Mouse (Mus musculus): ENCODE measurements around the gene Macrod2. TPM values are rescaled to one million over a fixed set of nuclear protein-coding genes. Genes with fewer than 3 reads are reported as not detected.

Macrod2 gene
- total RNA-seq, 2 experiments from 2014 or later, result 53.5 to 56.4 TPM

DNA sequence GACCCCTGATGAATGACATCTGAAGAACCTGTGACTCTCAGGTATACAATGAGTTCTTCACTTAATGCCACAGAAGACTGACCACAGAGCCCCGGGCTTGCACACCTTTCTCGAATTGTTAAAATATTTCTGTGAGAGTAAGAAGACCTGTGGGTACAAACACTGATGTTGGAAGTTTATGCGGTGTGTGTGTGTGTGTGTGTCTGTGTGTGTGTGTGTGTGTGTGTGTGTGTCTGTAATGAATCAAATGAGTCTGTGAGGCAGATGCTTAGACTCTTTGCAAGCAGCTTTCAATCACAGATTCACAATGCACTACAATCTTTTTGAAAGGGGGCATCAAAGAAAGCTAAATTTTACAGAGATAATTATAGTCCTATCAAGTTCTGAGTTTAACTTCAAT, 822.8 kb downstream of the Macrod2 start:
- no peak for TF ChIP-seq CTCF (IDR thresholded peaks at IDR 0.05)
- intact Hi-C loops (cut with DNase I), result no loop called here
- no peak for DNase-seq (ENCODE audit: extremely low spot score in 1 of 2, low spot score in 2 of 2)
- Histone ChIP-seq H3K27ac (no peak overlapping the region), H3K4me3 (no peak overlapping the region)

GRCm38 (mm10) chr2:141228809-141229208, 833.7 kb downstream of the Macrod2 start:
- Histone ChIP-seq H3K4me3 (no peak overlapping the region), H3K27ac (no peak overlapping the region; the same call in 1 of the 2 replicates)
- intact Hi-C loops (cut with DNase I), result no loop called here
- TF ChIP-seq CTCF (IDR thresholded peaks at IDR 0.05), result no peak
- DNase-seq (ENCODE audit: extremely low spot score in 1 of 2, low spot score in 2 of 2), result no peak

- Histone ChIP-seq H3K27ac (no peak overlapping the region), H3K4me3 (no peak overlapping the region)
- no peak for TF ChIP-seq CTCF (IDR thresholded peaks at IDR 0.05)
- intact Hi-C loops (cut with DNase I), result loop anchor here (5.0 kb wide), 1 partner anchor 558 kb away; the partner anchor contains the start of gene Flrt3
- no peak for DNase-seq (ENCODE audit: extremely low spot score in 1 of 2, low spot score in 2 of 2)
Measured at GRCm38 (mm10) chr2:141229820-141230219, 834.7 kb downstream of the Macrod2 start.

DNA sequence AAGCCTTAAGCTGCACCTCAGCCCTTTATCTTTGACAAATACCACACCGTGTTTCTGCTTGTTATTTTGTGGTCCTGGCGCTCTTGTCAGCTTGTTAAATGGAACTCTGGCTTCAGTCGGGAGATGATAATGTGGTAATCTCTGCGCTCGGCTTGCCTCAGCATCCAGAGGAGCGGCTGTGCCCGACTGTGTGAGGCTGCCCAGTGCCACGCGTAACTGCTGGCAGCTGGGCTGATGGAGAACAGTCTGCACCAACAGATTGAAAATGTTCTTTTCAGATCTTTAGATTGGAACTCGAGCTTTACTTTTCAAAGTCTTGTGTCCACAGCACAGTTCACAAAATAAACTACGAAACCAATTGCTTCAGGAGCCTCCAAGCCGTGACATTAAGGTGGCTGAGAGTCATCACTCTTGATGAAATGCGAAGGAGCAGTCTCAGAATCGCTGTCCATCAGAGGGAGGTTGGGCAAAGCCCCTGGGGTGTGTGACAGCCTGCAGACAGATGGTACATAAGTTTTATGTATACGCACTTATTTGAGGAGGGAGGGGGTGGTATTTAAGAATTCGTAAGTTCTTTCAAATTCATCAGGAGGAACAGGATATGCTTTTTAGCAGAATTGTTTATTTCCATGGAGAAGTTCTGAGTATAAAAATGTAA, 836.0 kb downstream of the Macrod2 start:
- intact Hi-C loops (cut with DNase I), result loop anchor here (5.0 kb wide), 1 partner anchor 559 kb away; the partner anchor contains the start of gene Flrt3
- no peak for TF ChIP-seq CTCF (IDR thresholded peaks at IDR 0.05)
- Histone ChIP-seq H3K4me3 (peak overlapping the region; percentile 15; the same call in 1 of the 2 replicates), H3K27ac (0 out of 2 replicates have a peak overlapping the region, but pooled peaks have one; percentile 26)
- peak in 1 of 2 experiments; percentile 31 for DNase-seq (ENCODE audit: extremely low spot score in 1 of 2, low spot score in 2 of 2)

DNA sequence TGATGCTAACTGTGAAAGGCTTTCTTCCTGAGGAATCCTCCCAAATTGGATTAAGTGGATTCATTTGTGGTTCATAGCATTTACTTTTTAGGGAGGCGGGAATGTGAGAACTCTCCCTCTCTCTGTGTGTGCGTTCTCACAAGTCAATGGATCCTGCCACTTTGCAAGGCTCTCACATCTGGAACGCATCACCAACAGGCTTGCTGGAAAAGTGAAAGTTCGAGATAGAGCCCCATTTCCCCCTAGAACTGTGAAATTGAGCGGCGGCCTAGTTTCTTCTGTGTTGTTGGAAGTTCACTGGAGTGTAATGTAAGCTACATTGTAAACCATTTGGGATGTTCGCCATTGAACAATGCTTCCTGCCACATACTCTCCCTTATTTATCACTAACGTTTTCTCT, 839.2 kb downstream of the Macrod2 start:
- no peak for DNase-seq (ENCODE audit: extremely low spot score in 1 of 2, low spot score in 2 of 2)
- intact Hi-C loops (cut with DNase I), result loop anchor here (5.0 kb wide), 1 partner anchor 562 kb away; the partner anchor contains the start of gene Flrt3
- Histone ChIP-seq H3K27ac (no peak overlapping the region), H3K4me3 (no peak overlapping the region)
- TF ChIP-seq CTCF (IDR thresholded peaks at IDR 0.05), result no peak

DNA sequence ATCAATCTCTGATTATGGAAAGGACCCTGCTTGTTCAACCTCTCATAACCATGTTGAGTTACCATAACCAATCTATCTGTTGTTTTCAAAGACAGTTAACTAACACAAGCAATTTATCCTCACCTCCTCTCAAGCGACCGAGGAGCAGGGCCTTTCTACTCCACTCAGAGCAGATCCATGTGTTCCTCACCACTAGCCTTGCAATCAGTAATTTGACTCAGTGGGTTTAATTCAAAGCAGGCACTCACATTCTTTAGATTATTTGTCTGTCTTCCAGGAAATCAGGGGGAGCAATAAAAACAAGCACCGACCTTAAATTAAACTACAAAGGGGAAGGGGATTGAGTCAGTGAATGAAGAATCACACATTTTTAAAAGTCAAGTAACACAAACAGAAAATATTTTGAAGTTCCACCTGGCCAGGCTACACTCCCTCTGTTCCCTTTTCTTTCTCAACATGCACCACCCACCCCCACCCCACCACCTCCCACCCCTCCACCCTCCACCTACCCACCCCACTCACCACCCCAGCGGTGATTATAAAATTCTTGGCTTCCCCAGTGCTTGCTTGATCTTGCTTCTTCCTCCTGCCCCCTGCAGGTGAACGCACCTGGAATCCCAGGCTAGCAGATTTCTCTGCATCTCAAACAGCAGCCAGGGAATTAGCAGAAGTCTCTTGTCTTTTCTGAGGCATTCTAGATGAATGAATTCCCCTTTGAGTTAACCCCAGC, 839.8 kb downstream of the Macrod2 start:
- Histone ChIP-seq H3K27ac (no peak overlapping the region), H3K4me3 (no peak overlapping the region)
- no peak for TF ChIP-seq CTCF (IDR thresholded peaks at IDR 0.05)
- DNase-seq (ENCODE audit: extremely low spot score in 1 of 2, low spot score in 2 of 2), result no peak
- intact Hi-C loops (cut with DNase I), result loop anchor here (5.0 kb wide), 1 partner anchor 563 kb away; the partner anchor contains the start of gene Flrt3

DNA sequence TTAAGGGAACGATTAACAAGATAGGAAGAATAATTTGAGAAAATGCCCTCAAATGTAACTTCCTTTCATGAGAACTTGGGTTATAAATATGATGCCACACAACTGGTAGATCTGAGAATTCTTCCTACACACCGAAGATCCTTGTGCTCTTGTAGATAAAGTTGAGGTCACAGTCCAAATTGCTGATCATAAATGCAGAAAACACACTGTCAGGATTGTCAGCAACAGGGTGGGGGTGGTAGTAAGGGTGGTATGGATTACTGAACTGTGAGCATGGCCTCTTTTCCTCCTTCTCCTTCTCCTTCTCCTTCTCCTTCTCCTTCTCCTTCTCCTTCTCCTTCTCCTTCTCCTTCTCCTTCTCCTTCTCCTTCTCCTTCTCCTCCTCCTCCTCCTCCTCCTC, 852.6 kb downstream of the Macrod2 start:
- no peak for DNase-seq (ENCODE audit: extremely low spot score in 1 of 2, low spot score in 2 of 2)
- Histone ChIP-seq H3K4me3 (no peak overlapping the region), H3K27ac (no peak overlapping the region)
- intact Hi-C loops (cut with DNase I), result no loop called here
- TF ChIP-seq CTCF (IDR thresholded peaks at IDR 0.05), result no peak

GRCm38 (mm10) chr2:141264582-141264981, 869.5 kb downstream of the Macrod2 start:
- no peak for DNase-seq (ENCODE audit: extremely low spot score in 1 of 2, low spot score in 2 of 2)
- Histone ChIP-seq H3K27ac (no peak overlapping the region), H3K4me3 (no peak overlapping the region)
- no peak for TF ChIP-seq CTCF (IDR thresholded peaks at IDR 0.05)
- intact Hi-C loops (cut with DNase I), result no loop called here

DNA sequence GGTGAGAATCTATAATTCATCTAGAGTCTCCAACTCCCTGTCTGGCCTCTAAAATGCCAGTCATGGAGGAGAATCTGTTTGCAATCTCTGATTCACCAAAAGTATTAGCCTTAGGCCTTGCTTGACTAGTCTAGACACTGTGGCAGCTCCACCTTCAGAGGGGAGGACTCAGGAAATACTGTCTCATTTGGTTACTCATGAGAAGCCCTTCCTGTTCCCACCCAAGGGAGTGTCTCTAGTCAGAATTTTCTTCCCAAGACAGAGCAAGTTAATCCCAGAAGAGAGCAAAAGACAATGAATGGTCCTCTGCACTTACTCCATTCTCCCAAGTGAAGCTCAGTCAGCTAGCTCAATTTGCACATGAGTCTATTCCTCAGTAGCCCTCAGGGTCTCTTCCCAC, 871.5 kb downstream of the Macrod2 start:
- intact Hi-C loops (cut with DNase I), result no loop called here
- no peak overlapping the region for H3K27ac ChIP-seq
- no peak for DNase-seq (ENCODE audit: extremely low spot score in 1 of 2, low spot score in 2 of 2)
- no peak for TF ChIP-seq CTCF (IDR thresholded peaks at IDR 0.05)
- H3K4me3 ChIP-seq, result no peak overlapping the region

GRCm38 (mm10) chr2:141271541-141271940, 876.4 kb downstream of the Macrod2 start:
- TF ChIP-seq CTCF (IDR thresholded peaks at IDR 0.05), result no peak
- intact Hi-C loops (cut with DNase I), result no loop called here
- DNase-seq (ENCODE audit: extremely low spot score in 1 of 2, low spot score in 2 of 2), result no peak
- no peak overlapping the region for H3K4me3 ChIP-seq
- no peak overlapping the region for H3K27ac ChIP-seq

- intact Hi-C loops (cut with DNase I), result no loop called here
- H3K4me3 ChIP-seq, result no peak overlapping the region
- DNase-seq (ENCODE audit: extremely low spot score in 1 of 2, low spot score in 2 of 2), result no peak
- no peak for TF ChIP-seq CTCF (IDR thresholded peaks at IDR 0.05)
- H3K27ac ChIP-seq, result no peak overlapping the region
Measured at GRCm38 (mm10) chr2:141272966-141273365, 877.9 kb downstream of the Macrod2 start.

- intact Hi-C loops (cut with DNase I), result no loop called here
Measured at GRCm38 (mm10) chr2:141274262-141274661, 879.2 kb downstream of the Macrod2 start.

More at GRCm38 (mm10) chr2:141274262-141274661, 879.2 kb downstream of the Macrod2 start:
- no peak for DNase-seq (ENCODE audit: extremely low spot score in 1 of 2, low spot score in 2 of 2)
- Histone ChIP-seq H3K27ac (no peak overlapping the region), H3K4me3 (no peak overlapping the region)
- no peak for TF ChIP-seq CTCF (IDR thresholded peaks at IDR 0.05)

Measured in left cerebral cortex, adult 2 months (tissue).